Mouse (Mus musculus) left cerebral cortex, postnatal 4 days (tissue): ENCODE data around the gene Zfp62. TPM values are rescaled to one million over a fixed set of nuclear protein-coding genes. Genes with fewer than 3 reads are reported as not detected.

Experiments
- DNase-seq: peaks from one replicate; pipeline ENCODE4 v3.0.0-alpha.2; 2022
- intact Hi-C: fragments of 180-260 bp; cut with DNase I; formaldehyde crosslinking; loops from one replicate; pipeline ENCODE4 v1.15.1; 2025
- total RNA-seq, 2 experiments: library from RNA; stranded (reverse); gene quantifications; 2 replicates each; pipeline ENCODE4 v1.2.3; 2021

The Zfp62 gene
- total RNA-seq, 2 experiments from 2014 or later: 47.3 to 50.4 TPM

GRCm38 (mm10) chr11:49267970-49268579, 65.0 kb downstream of the Zfp62 start:
- DNase-seq: no peak
- intact Hi-C loops: loop anchor here (5.0 kb wide), 1 partner anchor 396 kb away; the partner anchor contains the start of gene Irgm1

Other genes with a start within 250 kb of the Zfp62 start
- not detected for gene Olfr56, start 224.4 kb upstream of the Zfp62 start, total RNA-seq
- under 1 TPM; 0.20 to 0.46 TPM for gene 9930111J21Rik1, start 223.9 kb upstream of the Zfp62 start, total RNA-seq
- under 1 TPM; 0.06 to 0.10 TPM for gene Gm12185, start 211.1 kb upstream of the Zfp62 start, total RNA-seq
- gene Tgtp1, start 209.1 kb upstream of the Zfp62 start, total RNA-seq: not detected
- gene 9930111J21Rik2, start 152.1 kb upstream of the Zfp62 start, total RNA-seq: 1 to 10 TPM in 1 of 2 experiments, under 1 TPM in 1; 0.56 to 1.0 TPM
- gene Tgtp2, start 139.1 kb upstream of the Zfp62 start, total RNA-seq: not detected
- gene Ifi47, start 126.7 kb upstream of the Zfp62 start, total RNA-seq: under 1 TPM; 0.48 to 0.90 TPM
- gene Olfr1396, start 88.4 kb upstream of the Zfp62 start, total RNA-seq: not detected
- not detected for gene Olfr1395, start 61.0 kb upstream of the Zfp62 start, total RNA-seq
- gene Olfr1394, start 48.9 kb upstream of the Zfp62 start, total RNA-seq: not detected
- under 1 TPM; 0.40 to 0.70 TPM for gene Btnl9, start 16.1 kb upstream of the Zfp62 start, total RNA-seq
- gene Mgat1, start 40.9 kb downstream of the Zfp62 start, total RNA-seq: 10 to 100 TPM; 54.4 to 58.7 TPM
- under 1 TPM in 1 of 2 experiments, not detected in 1; 0.48 TPM for gene Olfr1393, start 75.0 kb downstream of the Zfp62 start, total RNA-seq
- under 1 TPM in 1 of 2 experiments, not detected in 1; 0.34 TPM for gene Olfr1392, start 82.0 kb downstream of the Zfp62 start, total RNA-seq
- gene Olfr10, start 101.4 kb downstream of the Zfp62 start, total RNA-seq: not detected
- not detected for gene Olfr1391, start 119.5 kb downstream of the Zfp62 start, total RNA-seq
- gene Olfr1390, start 131.9 kb downstream of the Zfp62 start, total RNA-seq: not detected
- gene Olfr1389, start 219.8 kb downstream of the Zfp62 start, total RNA-seq: not detected
- under 1 TPM; 0.58 to 0.74 TPM for gene Olfr1388, start 233.3 kb downstream of the Zfp62 start, total RNA-seq